Mouse (Mus musculus): ENCODE measurements around the gene Gm9821. TPM values are rescaled to one million over a fixed set of nuclear protein-coding genes. Genes with fewer than 3 reads are reported as not detected.

Gm9821 gene
- polyA plus RNA-seq, 1 experiment from 2014 or later: 2.2 TPM

DNA sequence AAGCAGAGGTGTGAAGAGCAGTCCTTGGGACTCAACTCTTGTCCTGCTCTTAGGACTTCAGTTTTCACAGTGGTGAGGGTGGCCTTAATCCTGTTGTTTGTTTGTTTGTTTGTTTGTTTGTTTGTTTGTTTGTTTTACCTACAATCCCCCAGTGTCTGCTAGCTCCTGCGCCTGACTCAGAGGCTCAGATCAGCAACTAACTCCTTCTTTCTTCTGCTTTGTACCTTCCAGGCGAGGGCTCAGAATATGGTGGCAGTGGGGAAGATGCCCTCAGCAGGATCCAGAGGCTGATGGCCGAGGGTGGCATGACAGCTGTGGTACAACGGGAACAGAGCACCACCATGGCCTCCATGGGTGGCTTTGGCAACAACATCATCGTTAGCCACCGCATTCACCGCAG, 28.4 kb upstream of the Gm9821 start:
- no peak overlapping the region for H3K4me3 ChIP-seq
- H3K36me3 ChIP-seq: peaks cover 68% of the 10 kb centered on the region
- no peak overlapping the region for H3K4me2 ChIP-seq
- no peak overlapping the region for H3K9ac ChIP-seq
- H3K4me1 ChIP-seq: peaks cover 13% of the 10 kb centered on the region
- H3K27me3 ChIP-seq (replicated peaks): peaks cover 27% of the 10 kb centered on the region
- H3K9me3 ChIP-seq: no peaks in the 10 kb centered on the region
- ATAC-seq (ENCODE audit: extremely low read depth, insufficient number of reproducible peaks, low FRiP score, low TSS enrichment): no peak
- no peak overlapping the region for H3K27ac ChIP-seq (replicated peaks)
- WGBS: 94% methylated on average over 7 of the region's 7 CpGs

DNA sequence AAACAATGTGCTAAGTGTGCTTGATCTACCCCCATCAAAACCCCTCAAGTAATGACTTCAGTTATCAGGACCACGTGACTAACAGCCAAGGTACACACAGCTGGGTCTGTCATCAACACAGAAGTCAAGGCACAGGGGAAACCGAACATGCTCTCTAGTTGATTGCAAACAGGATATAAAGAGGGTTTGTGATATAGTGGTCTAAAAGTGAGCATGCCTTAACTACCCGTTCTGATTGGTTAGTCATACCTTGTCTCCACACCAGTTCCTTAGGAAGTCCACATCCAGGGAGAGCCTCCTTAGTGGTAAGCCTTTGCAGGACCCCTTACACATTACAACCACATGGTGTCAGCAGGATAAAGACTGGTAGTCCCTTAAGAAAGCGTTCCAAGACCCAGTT, 25.4 kb upstream of the Gm9821 start:
- H3K27ac ChIP-seq (replicated peaks): no peak overlapping the region
- no peak for ATAC-seq (ENCODE audit: extremely low read depth, insufficient number of reproducible peaks, low FRiP score, low TSS enrichment)
- peaks cover 31% of the 10 kb centered on the region for H3K4me1 ChIP-seq
- peaks cover 56% of the 10 kb centered on the region for H3K27me3 ChIP-seq (replicated peaks)
- no peak overlapping the region for H3K9ac ChIP-seq
- H3K36me3 ChIP-seq: peaks cover 38% of the 10 kb centered on the region
- no peak overlapping the region for H3K4me2 ChIP-seq
- H3K4me3 ChIP-seq: no peak overlapping the region
- no peaks in the 10 kb centered on the region for H3K9me3 ChIP-seq
- 54% methylated on average over 4 of the region's 4 CpGs for WGBS

DNA sequence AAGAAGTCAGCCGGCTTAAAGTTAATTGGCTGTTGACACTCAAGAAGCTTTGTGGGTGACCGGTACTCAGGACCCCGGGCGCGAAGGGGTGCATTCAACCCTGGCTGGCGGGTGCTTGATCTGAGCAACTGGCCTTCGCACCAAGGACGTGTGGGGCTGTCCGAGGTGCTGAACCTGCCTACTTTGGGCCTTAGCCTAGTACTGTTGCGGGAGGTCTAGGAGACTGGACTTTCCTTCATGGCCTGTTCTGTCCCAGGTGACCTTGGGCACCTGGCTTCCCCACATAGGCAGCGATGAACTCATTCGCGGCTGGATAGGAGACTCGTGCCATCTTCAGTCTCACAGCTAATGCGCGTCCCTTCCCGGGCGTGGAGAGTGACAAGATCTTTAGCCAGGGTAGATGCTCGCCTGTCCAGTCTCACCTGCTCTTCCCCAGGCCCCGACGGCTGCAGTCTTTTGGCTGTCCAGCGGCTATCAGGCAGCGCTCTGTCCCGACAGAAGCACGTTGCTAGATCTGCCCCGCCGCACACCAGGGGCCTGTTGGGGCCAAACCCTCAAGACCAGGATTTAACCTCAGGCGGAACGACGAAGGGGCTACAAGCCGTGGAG, 24.2 kb upstream of the Gm9821 start:
- peak overlapping the region; percentile 59 for H3K4me3 ChIP-seq
- H3K9me3 ChIP-seq: no peaks in the 10 kb centered on the region
- H3K27me3 ChIP-seq (replicated peaks): peaks cover 67% of the 10 kb centered on the region
- H3K36me3 ChIP-seq: peaks cover 32% of the 10 kb centered on the region
- H3K9ac ChIP-seq: no peak overlapping the region
- H3K27ac ChIP-seq (replicated peaks): no peak overlapping the region
- peak overlapping the region; percentile 88 for H3K4me2 ChIP-seq
- no peak for ATAC-seq (ENCODE audit: extremely low read depth, insufficient number of reproducible peaks, low FRiP score, low TSS enrichment)
- H3K4me1 ChIP-seq: peaks cover 31% of the 10 kb centered on the region
- WGBS: 4% methylated on average over 31 of the region's 31 CpGs

DNA sequence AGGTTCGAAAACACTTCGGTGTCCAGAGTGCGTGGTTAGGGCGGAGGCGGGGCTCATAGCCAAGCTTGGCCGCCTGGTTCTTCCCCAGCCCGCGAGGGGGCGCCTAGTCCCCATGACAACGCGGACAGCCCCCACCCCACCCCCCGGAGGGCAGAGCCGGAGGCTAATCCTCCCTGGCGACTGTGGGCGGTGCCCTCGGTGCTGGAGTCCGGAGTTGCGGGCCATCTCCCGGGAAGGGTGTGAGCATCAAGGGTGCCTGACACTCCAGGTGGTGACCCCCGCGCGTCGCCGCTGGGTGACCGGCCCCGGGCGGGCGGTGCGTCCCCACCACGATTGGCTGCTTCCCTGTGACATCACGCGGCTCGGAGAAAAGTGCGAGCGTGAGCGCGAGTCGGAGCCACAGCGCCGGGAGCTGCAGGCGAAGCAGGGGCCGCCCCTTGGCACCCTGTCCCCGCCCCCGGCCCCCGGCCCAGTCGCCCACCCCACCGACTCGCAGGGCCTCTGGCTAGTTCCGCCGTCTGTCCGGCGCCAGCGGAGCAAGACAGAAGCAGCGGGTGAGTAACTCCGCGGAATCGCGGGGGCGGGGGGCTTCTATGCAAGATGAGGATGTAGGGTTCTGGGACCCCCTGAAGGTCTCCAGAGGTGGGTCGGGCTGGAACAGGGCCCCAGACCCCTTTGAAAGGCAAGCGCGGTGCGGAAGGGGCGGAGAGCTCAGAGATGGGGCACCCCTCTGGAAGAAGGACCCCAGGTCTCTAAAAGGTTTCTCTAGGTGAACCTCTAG, 23.5 kb upstream of the Gm9821 start:
- Histone ChIP-seq H3K4me3 (peak overlapping the region; percentile 59), H3K4me2 (peak overlapping the region; percentile 88), H3K36me3 (peaks cover 25% of the 10 kb centered on the region), H3K9ac (peak overlapping the region; percentile 41; the same call in 1 of the 2 replicates), H3K4me1 (peaks cover 31% of the 10 kb centered on the region), H3K27ac (replicated peaks) (no peak overlapping the region), H3K27me3 (replicated peaks) (peaks cover 71% of the 10 kb centered on the region), H3K9me3 (no peaks in the 10 kb centered on the region)
- peak; percentile 48; the same call in 1 of the 2 replicates for ATAC-seq (ENCODE audit: extremely low read depth, insufficient number of reproducible peaks, low FRiP score, low TSS enrichment)
- WGBS: under 1% methylated on average over 64 of the region's 64 CpGs

DNA sequence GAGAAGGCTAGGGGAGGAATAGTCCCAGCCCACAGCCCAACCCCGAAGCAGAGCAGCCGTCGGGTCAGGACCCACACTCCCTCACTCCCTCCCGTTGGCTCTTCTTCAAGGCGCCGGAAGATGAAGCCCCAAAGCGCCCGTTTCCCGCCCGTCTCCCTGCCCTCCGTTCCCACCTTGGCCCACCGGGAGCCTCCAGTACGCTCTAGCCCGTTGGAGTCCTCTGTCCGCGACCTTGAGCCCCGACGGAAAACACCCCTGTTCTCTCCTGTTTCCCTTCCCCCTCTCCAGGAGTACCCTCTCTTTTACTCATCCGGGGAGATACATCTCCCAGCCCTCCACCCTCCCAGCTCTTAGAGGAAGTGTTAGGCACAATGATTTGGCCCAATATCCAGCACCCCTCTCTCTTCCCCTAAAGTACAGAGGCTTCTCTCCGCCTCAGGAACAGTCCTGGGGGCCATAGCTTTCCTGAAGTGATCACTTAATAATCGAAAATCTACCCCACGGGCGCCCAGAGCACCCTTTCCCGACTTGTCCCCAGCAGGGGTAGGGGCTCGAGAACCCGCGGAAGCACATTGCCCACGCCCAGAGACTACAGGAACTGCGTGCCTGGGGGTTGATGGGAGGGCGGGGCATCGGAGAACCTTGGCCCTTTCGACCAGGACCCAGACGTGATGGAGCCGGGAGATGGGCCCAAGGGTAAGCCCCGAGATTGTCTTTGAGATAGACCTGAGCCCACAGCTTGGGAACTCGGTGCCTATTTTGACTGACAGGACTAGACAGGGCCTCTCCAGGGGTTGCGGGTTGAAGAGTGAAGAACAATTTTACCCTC, 22.7 kb upstream of the Gm9821 start:
- H3K9me3 ChIP-seq: no peaks in the 10 kb centered on the region
- H3K27ac ChIP-seq (replicated peaks): no peak overlapping the region
- H3K4me3 ChIP-seq: peak overlapping the region; percentile 59
- no peak overlapping the region for H3K9ac ChIP-seq
- no peak for ATAC-seq (ENCODE audit: extremely low read depth, insufficient number of reproducible peaks, low FRiP score, low TSS enrichment)
- H3K27me3 ChIP-seq (replicated peaks): peaks cover 78% of the 10 kb centered on the region
- 3% methylated on average over 35 of the region's 37 CpGs for WGBS
- H3K4me2 ChIP-seq: peak overlapping the region; percentile 88
- H3K36me3 ChIP-seq: peaks cover 17% of the 10 kb centered on the region
- peaks cover 31% of the 10 kb centered on the region for H3K4me1 ChIP-seq

DNA sequence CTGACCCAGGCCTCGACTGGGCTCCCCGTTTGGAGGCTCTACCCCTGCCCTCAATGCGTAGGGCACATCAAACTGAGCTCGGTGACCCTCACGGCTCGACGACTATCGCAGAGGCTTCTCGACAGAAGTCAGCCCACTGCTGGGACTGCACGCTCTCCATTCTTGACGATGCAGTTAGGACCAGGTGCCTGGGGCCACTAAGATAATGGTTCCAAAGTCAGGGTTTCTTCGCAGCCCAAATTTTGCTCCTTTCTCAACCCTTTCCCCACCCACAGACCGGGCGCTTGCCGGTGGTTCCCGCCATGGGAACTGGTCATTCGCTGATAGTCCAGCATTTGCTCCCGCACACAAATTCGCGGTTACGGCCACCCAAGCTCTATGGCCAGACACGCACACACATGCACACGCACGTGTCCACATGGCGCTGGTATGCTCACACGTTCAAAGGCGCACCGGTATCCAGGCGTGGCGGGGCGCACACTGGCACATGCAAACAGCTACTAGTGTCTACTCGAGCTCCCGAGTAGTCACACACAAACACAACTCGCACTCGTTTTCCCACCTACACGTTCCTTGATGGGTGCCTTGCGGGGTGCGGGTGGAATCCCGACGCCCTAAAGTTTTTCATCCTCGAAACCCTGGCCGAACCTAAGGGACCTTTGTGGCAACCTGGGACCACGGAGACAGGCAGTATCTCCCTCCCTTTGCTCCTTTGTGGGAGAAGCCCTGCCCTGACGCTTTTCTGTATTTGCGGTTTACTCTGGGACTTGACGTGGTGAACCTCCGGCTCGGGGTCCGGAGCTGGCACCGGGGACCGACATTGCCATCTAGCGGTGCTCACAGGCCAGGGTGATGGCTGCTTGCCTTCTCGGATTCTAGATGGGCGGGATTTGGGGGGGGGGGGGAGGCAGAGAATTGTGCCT, 21.8 kb upstream of the Gm9821 start:
- Histone ChIP-seq H3K27ac (replicated peaks) (no peak overlapping the region), H3K9ac (no peak overlapping the region)

DNA sequence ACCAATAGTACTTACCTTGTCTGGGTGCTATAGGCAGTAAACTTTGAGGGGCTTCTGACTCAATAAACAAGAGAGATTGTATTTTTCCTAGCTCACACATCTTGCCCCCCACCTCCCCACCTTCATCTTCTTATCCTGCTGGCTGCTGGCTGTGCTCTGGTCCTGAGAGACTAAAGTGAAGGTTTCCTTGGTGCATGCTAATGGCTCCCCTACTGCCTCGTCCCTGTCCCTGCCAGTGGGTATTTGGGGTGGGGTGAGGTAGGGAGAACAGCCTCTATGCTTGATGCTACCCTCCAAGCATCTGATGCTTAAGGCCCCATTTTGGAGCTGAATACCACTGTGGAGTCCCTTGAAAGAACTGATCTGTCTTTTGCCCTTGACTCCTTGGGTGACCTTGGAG, 20.8 kb upstream of the Gm9821 start:
- Histone ChIP-seq H3K4me3 (no peak overlapping the region), H3K27ac (replicated peaks) (no peak overlapping the region), H3K9me3 (no peaks in the 10 kb centered on the region), H3K36me3 (peaks cover 8% of the 10 kb centered on the region; the same call in 1 of the 2 replicates), H3K4me1 (peaks cover 42% of the 10 kb centered on the region), H3K9ac (no peak overlapping the region), H3K27me3 (replicated peaks) (peaks cover 82% of the 10 kb centered on the region), H3K4me2 (no peak overlapping the region)
- ATAC-seq (ENCODE audit: extremely low read depth, insufficient number of reproducible peaks, low FRiP score, low TSS enrichment): no peak
- WGBS: 55% methylated on average over 1 of the region's 1 CpGs

More for the DNA sequence above, 21.8 kb upstream of the Gm9821 start:
- H3K4me1 ChIP-seq: peaks cover 38% of the 10 kb centered on the region
- H3K27me3 ChIP-seq (replicated peaks): peaks cover 82% of the 10 kb centered on the region
- peaks cover 8% of the 10 kb centered on the region for H3K36me3 ChIP-seq
- H3K4me2 ChIP-seq: peak overlapping the region; percentile 88
- no peaks in the 10 kb centered on the region for H3K9me3 ChIP-seq
- H3K4me3 ChIP-seq: peak overlapping the region; percentile 59
- WGBS: 4% methylated on average over 54 of the region's 54 CpGs
- ATAC-seq (ENCODE audit: extremely low read depth, insufficient number of reproducible peaks, low FRiP score, low TSS enrichment): peak; percentile 17; the same call in 1 of the 2 replicates

DNA sequence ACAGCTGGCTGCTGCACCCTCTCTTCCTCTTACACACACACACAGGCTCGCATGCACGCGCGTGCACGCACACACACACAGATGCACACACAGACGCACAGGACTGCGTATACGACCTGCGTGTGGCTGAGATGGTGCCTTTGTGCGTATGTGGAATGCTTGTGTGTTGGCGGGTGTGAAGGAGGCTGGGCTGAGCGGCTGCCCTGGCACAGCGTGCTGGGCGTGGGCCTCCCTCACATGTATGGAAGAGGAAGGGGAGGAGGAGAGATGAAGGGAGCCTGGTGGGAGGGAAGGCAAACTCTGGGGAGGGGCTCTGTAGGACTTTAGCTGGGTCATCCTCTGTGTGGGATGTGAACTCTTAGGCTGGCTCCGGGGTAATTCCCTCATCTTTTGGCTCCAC, 20.1 kb upstream of the Gm9821 start:
- 77% methylated on average over 15 of the region's 15 CpGs for WGBS
- Histone ChIP-seq H3K9me3 (no peaks in the 10 kb centered on the region), H3K27me3 (replicated peaks) (peaks cover 75% of the 10 kb centered on the region), H3K27ac (replicated peaks) (no peak overlapping the region), H3K4me2 (no peak overlapping the region), H3K4me3 (no peak overlapping the region), H3K36me3 (peaks cover 9% of the 10 kb centered on the region; the same call in 1 of the 2 replicates), H3K9ac (no peak overlapping the region), H3K4me1 (peaks cover 50% of the 10 kb centered on the region)
- ATAC-seq (ENCODE audit: extremely low read depth, insufficient number of reproducible peaks, low FRiP score, low TSS enrichment): no peak

DNA sequence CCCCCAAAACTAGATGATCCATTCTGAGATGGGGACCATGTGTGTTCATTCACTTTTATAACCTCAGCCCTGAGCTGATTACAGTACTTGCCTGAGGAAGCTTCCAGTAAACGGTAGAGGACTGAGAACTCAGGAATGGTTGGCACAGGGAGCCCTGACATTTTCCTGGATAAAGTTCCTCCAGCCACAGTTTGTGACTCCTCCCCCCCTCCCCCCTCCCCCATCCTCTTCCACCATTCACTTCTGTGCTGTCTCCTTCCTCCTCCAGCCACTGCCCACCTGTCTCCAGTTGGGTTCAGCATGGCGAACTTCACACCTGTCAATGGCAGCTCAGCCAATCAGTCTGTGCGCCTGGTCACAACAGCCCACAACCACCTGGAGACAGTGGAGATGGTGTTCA, 18.6 kb upstream of the Gm9821 start, which contains the start of gene Chrm4:
Gene Chrm4 (plus strand): TSS at position 301 of the 400 bp plus-strand sequence.
- 86% methylated on average over 3 of the region's 3 CpGs for WGBS
- peak within 1 kb of the TSS; percentile 30 for H3K4me3 ChIP-seq
- H3K4me2 ChIP-seq: peak within 1 kb of the TSS; percentile 61
- 0 out of 2 replicates have a peak within 1 kb of the TSS, but pooled peaks have one; percentile 40 for H3K9ac ChIP-seq
- H3K27me3 ChIP-seq (replicated peaks): peaks cover 60% of the 10 kb centered on the region
- H3K4me1 ChIP-seq: peaks cover 52% of the 10 kb centered on the region
- no peak within 1 kb of the TSS for H3K27ac ChIP-seq (replicated peaks)
- H3K9me3 ChIP-seq: no peaks in the 10 kb centered on the region
- H3K36me3 ChIP-seq: peaks cover 9% of the 10 kb centered on the region; the same call in 1 of the 2 replicates
- no peak for ATAC-seq (ENCODE audit: extremely low read depth, insufficient number of reproducible peaks, low FRiP score, low TSS enrichment)

DNA sequence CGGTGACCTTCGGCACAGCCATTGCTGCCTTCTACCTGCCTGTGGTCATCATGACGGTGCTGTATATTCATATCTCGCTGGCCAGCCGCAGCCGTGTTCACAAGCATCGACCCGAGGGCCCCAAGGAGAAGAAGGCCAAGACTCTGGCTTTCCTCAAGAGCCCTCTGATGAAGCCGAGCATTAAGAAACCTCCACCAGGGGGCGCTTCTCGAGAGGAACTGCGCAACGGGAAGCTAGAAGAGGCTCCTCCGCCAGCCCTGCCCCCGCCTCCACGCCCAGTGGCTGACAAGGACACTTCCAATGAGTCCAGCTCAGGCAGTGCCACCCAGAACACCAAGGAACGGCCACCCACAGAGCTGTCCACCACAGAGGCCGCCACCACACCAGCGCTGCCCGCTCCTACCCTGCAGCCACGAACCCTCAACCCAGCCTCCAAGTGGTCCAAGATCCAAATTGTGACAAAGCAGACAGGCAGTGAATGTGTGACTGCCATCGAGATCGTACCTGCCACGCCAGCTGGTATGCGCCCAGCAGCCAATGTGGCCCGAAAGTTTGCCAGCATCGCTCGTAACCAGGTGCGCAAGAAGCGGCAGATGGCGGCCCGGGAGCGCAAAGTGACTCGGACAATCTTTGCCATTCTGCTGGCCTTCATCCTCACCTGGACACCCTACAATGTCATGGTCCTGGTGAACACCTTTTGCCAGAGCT, 17.5 kb upstream of the Gm9821 start:
- ATAC-seq (ENCODE audit: extremely low read depth, insufficient number of reproducible peaks, low FRiP score, low TSS enrichment): no peak
- no peak overlapping the region for H3K27ac ChIP-seq (replicated peaks)
- 32% methylated on average over 34 of the region's 34 CpGs for WGBS
- peaks cover 11% of the 10 kb centered on the region; the same call in 1 of the 2 replicates for H3K36me3 ChIP-seq
- H3K4me2 ChIP-seq: peak overlapping the region; percentile 61
- no peaks in the 10 kb centered on the region for H3K9me3 ChIP-seq
- peaks cover 49% of the 10 kb centered on the region for H3K27me3 ChIP-seq (replicated peaks)
- H3K4me1 ChIP-seq: peaks cover 52% of the 10 kb centered on the region
- peak overlapping the region; percentile 30 for H3K4me3 ChIP-seq
- H3K9ac ChIP-seq: 0 out of 2 replicates have a peak overlapping the region, but pooled peaks have one; percentile 40
